Mouse (Mus musculus) layer of hippocampus, adult 9-11 months (tissue): Measurements from ENCODE around the gene Csf3r.
"Not testable (repeated sequence)": the region's sequence is repeated elsewhere in the genome, so short reads cannot be mapped to it uniquely, and the experiment has no call there.

Experiments used
- DNase-seq: peaks from one replicate; pipeline ENCODE4 v3.0.0; 2022

Gene Csf3r

DNA sequence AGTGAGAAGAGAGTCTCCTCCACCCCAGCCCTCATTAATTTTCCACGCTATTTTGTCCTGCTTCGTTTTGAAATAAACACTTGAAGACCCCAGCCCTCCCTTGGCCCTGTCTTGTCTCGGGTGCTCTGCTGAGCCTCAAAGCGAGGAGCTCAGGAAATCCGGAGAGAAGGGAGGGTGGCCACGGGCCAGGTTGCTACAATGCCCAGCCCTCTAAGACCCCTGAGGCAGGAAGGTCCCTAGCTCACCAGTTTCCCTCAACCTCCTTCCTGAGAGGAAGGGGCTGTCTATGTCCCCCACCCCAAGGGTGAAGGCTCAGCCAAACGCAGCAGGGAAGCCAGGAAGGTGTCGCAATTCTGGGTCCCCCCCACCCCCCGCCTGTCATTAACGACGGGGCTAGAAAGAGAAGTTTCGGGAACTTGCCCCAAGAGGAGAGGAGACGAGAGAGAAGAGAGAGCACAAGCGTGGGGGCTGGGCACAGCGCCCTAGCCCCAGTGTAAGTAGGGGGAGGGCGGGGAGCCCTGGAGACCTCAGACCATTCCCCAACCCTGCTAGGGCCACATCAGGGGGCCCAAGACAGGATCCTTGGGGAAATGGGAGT, at the start of gene Csf3r:
TSS of gene Csf3r (plus strand) at position 248 of the 598 bp plus-strand sequence.
- DNase-seq, result peak; percentile 54

DNA sequence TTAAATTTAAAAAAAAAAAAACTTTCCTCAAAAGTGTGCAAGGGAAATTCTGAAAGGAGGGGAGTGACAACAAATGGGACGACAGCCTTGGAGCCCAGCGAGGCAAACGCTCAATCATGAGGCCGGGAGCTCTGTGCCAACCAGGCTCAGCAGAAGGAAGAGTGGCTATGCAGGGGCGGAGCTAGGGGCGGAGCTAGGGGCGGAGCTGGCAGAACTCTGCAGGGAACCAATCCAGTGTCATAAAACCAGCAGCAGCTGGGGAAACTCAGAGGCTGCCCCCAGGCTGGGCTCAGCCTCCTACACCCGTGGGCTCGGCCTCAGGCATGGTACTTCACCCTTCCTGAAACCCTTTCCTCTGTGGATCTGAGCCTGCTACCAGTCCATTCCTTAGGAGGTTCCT, 46.6 kb upstream of the Csf3r start:
- DNase-seq, result no peak

DNA sequence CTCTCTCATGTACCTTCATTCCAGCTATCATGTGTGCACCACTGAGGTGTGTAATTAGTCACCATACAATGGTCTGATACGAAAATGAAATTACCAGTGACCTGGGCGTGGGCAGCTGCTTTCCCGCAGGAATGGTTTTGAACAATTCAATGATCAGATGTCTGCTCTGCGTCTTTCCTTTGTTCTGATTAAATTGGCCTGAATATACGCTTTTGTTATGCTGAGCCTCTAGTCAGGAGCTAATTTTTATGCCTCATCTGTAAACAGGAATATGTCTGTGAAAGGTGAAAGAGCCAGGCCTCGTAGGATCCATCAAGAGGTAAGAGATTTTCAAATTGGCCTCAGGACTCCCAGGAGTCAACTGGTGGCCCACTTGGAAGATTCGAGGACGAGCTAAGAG, 41.1 kb upstream of the Csf3r start:
- no peak for DNase-seq

DNA sequence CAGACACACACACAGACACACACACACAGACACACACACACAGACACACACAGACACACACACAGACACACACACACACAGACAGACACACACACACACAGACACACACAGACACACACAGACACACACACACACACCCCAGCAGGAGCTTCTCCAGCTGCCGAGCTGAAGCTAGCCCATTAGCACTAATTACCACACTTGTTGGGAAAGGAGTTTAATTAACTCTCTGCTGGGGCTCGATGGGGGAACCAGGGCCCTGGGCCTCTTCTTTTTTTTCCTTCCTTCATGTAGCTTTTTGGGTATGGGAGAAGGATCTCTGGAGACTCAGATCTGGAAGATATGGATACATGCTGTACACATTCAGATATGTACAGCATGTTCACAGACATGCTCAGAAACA, 38.6 kb upstream of the Csf3r start:
- DNase-seq, result not testable (repeated sequence)

DNA sequence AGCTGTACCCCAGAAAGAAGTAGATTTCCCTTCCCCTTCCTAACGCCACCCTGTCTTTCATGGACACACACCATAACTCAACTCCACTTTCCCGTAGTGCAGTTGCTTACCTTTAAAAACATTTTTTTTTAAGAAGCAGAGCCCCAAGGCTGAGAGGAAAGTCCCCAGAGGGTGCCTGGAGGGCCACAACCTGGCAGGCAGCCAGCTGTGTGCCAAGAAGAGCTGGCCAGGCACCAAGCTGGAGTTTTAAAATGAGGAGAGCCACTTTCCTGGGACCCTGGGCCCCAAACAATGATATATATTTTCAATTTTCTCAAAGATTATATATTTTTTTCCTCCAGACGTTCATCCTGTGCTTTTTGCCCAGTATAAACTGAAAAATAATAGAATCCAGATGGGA, 37.3 kb upstream of the Csf3r start:
- no peak for DNase-seq

DNA sequence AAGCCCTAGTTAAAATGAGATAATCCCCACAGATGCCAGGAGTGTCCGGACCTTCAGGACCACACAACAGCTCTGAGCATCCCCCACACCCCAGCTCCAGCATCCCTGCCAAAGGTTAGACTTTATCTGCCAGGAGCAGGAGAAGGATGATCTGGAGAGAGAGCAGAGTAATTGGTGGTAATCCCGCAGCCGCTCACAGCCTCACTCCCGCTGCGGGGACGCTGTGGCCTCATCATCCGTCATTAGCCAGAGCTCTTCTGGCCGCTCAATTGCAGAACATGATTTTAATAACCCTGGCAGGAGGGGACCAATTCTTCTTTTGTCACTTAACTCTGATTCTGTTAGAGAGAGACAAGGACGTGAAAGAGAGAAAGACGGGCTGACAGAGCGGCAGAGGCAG, 35.3 kb upstream of the Csf3r start:
- DNase-seq, result no peak

DNA sequence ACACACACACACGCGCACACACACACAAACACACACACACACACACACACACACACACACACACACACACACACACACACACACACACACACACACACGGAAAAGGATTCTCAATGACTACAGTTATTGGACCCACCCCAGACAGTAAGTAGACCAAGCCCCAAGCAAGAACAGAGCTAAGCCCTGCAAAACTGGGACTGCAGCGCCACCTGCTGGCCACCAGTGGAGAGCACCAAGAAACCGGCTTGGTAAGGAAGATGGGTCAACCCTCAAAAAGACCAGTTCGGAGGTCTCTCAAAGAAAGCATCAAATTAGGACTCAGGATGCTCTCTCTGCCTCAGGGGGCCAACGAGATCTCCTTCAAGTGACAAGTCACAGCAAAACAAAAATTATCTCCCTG, 34.2 kb upstream of the Csf3r start:
- peak; percentile 54 for DNase-seq

DNA sequence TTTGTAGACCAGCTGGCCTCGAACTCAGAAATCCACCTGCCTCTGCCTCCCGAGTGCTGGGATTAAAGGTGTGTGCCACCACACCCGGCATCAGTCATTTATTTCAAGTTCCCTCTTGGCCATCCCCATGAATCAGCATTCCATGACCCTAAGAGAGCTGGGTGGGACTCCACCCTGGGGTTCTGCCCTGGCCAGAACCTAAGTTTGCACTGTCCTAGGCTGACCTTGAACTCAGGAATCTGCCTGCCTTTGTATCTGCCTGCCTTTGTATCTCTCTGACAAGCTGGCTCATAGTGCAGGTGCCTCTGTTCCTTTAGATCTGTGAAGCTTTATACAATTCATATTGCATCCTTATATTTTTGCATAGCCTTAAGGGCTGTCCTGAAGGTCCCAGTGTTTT, 32.1 kb upstream of the Csf3r start:
- no peak for DNase-seq

DNA sequence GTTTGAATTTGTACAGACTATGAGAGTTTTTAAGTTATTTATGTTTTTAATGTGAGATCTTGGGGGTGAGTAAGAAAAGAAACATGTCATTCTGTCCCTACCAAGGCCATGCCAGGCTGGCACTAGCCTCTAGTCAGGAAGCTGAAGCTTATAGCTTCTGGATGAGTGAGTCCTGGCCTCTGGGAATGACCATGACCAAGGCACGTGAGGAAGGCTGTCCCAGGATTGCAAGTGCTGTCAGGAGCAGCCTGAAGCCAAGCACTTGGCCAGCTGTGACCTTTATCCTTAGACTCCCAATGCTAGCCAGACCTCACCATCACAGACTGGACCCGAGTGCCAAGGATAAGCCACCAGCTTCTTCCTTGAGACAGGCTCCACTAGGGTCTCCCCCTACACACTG, 31.4 kb upstream of the Csf3r start:
- no peak for DNase-seq

DNA sequence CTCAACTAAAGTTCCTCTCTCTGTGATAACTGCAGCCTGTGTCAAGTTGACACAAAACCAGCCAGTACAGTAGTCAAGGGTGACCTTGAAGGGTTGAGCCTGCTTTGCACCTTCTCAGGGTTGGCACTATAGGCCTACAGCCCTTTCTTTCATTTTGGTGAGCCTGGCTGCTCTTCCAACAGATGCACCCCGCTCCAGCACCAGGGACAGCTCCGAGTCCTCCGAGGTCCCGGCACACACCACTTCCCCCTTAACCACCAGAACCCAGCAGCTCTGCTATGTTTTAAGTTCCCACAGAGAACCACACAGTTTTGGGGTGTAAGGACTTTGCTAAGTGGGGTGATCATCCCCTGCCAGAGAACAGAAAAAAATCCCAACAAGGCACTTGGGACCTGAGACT, 27.8 kb upstream of the Csf3r start:
- DNase-seq, result no peak

DNA sequence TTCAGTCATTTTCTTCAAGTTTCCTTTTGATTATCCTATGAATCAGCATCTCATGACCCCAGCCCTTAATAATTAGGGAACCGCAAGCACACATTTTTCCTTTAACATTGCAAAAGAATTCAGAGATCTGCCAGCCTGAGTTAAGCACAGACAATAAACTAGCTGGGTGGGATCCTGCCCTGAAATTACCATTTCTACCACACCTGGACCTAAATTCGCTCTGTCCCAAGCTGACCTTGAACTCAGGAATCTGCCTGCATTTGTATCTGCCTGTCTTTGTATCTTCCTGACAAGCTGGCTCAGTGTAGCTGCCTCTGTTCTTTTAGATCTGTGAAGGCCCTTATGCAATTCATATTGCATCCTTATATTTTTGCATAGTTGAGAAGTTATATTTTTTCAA, 26.5 kb upstream of the Csf3r start:
- DNase-seq, result no peak

DNA sequence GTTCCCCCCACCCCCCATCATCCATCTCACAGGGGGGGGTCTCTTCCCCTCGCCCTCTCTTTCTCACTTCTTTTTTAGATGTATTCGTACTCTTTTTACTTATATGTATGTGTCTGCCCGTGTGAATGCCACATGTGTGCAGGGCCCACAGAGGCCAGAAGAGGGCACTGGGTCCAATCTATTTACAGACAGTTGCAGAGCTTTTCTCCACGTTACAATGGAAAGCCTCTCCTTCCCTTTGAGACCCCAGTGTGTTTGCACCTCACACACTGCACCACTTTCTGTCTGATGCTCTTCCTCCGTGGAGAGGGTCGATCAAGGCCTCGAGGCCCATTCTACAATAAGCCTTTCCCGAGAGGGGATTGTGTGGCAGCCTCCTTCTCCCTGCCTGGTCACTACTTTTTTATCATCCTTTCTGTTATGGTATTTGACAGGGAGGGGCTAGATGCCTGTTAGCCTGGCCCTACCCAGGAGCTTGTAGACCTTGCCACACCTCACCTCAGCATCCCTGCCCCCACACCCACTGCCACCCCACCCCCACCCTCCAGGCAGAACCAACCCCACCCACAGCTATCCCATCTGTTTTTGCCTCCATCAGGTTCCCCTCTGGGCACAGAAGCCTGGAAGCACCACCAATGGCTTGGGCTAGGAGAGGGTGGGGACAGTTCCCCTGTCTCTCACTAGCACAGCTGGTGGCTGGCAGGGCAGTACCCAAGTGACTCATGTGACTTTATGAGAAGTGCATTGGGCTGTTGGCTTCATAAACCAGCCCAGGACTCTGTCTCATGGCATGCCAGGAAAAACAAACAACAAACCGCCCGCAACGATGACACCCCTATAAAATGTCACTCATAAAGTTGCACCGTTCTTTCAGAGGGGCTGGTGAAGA, 22.8 kb upstream of the Csf3r start:
- no peak for DNase-seq

DNA sequence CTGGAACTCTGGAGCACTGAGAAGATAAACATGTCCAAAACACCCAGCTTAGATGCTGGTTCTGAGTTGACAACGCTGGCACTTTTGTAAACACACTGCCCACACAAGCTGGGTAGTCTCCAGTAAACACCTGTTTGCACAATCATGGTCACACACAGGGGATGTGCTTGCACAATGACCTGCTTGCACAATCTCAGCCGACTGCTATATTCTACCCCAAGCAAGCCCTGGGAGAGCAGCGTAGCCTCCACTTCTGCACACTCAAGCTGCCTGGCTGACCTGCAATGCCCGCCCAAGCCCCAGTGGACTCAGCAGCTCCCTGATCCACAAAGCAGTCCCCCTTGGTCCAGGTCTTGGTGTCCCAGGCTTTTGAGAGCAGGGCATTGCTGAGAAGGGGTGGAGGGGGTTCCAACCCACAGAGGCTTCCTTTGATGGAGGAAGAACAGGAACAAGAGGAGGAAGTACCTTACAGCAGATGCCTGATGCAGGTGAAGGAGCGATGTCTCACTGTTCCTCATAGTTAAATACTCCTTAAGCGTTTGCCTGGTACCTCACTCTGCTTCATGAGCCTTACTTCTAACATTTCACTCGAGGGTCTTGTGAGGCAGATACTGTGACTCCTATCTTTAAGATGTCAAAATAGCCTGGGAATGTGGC, 6.5 kb upstream of the Csf3r start:
- peak; percentile 80 for DNase-seq

DNA sequence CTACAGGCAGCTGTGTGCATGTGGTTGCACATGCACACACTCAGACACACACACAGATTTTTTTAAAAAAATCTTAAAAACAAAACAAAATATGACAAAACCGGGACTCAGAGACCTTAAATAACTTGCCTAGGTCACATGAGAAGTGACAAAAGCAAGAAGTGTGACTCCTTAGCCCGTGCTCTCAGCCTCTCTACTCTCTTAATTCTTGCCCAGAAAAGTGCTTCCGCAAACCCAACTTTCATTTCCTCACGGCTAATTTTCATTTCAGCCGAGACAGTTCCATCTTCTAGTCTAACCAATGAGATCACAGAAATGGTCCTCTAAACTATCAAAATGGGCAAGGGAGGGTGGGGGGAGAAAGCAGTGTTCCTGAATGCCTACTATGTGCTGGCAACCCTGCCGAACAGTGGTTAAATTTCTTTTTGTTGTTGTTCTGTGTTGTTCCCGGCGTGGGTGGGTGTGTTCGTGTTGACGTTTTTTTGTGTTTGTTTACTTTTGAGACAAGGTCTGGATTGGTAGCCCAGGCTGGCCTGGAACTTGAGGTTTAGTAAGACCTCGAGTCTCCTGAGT, 5.3 kb upstream of the Csf3r start:
- DNase-seq, result peak; percentile 55

DNA sequence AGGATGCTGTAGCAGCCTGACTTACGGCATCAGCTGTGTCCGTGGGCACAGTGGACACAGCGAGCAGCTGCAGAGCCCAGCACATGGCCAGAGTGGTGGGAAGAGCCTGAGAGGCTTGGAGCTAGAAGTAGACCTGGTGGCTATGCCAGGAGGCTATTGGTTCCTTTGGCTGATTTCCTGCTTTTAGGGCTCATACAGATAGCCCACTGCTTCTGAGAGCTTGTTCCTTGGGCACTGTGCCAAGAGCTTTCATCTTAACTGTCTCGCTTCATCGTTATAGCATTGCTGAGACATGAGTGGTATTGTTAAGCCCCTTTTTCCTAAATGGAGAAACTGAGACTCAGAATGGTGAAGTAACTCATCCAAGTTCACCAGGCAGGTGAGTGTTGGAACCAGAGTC, 1.5 kb downstream of the Csf3r start:
- no peak for DNase-seq

DNA sequence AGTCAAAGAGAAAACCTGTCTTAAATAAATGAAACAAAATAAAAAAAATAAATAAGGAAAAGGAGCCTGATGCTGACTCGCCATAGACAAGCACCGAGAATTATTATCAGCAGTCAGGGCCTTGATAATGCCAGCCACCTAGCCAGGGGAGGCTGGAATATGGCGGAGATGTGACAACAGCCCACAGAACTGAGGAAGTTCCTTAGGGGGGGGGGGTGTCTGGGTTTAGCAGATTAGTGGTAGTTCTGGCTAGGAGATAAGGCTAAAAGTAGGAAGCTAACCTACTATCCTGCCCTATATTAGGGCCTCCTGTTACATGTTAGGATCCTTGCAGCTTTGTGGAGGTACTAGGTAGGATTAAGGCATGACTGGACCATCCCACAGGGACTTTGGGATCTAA, 3.6 kb downstream of the Csf3r start:
- DNase-seq, result no peak

DNA sequence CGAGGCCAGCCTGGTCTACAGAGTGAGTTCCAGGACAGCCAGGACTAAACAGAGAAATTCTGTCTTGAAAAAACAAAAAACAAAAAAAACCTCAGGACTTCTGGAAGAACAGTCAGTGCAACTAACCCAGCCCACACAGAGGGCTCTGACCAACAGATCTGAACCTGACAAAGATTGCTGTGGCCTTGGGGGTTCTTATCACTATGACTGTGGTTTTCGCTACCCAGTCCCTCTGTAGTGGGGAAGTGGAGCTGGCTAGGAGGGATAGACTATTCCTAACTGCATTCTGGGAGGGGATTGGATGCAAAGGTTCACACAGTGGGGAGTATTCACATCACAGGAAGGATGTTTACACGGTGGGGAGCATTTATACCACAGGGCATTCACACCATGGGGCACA, 4.7 kb downstream of the Csf3r start:
- DNase-seq, result no peak

DNA sequence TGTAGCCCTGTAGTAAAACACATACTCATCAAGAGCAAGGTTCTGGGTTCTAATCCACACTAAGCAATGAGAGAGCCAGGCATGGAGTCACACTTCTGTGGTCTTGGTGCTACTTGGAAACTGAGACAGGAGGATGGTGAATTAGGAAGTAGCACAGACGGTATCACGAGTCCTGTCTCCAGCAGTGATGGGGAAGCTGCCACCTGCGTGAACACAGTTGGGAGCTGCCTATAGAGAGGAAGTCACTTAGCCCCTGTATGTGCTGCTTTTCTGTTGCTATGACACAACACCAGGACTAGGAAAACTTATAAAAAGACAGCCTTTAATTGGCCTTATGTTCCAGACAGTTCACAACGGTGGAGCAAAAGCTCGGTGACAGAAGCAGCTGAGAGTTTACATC, 6.4 kb downstream of the Csf3r start:
- DNase-seq, result peak; percentile 80

DNA sequence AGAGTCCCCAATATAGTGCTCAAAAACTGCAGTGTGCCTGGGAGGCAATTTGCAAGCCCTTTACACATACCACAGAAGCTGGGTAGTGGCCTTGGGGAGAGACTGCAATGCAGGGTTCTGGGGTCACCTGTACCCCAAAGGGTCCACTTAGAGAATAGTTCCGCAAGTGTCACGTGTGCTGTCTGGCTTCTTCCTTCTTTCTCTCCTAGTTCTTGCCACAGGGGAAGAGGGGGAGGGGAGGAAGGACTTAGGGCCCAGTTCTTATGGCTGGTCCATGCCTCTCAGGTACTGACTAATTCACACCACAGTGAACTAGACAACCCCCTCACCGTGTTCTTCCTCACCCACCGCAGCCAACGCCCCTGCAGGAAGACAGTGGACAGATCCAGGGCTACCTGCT, 11.1 kb downstream of the Csf3r start:
- peak; percentile 60 for DNase-seq

DNA sequence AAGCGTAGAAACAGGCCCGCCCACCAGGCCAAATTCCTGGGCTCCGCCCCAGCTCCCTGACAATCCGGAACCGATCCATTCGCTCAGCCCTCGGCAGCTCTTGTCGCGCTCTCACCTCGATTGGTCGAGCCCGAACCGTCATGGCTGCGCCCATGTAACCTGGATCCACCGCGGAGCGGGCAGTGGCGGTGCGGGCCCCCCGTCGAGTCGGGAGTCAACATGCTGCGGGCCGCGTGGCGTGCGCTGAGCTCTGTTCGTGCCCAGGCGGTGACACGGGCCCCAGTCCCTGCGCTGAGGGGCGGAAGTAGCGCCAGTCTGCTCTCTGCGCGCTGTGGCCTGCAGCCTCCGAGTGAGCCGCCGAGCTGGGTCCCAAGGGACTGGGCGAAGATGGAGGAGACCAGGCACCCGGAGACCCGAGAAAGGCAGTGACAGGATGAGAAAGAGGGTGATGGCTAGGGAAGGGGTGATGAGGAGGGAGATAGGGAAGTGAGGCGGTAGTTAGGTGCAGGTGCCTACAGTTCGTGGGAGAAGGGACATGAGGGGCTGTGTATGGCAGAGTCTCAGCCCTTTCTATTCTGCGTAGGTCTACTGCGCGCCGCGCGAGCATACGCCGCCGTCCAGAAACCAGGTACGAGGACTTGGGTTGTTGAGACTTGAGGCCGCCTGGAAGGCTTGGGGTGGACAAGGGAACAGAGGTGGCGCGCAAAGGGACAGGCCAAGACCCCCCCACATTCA, 22.7 kb downstream of the Csf3r start, which contains the start of gene Mrps15:
TSS of gene Mrps15 (plus strand) at position 75 of the 735 bp plus-strand sequence.
- DNase-seq, result peak; percentile 86

DNA sequence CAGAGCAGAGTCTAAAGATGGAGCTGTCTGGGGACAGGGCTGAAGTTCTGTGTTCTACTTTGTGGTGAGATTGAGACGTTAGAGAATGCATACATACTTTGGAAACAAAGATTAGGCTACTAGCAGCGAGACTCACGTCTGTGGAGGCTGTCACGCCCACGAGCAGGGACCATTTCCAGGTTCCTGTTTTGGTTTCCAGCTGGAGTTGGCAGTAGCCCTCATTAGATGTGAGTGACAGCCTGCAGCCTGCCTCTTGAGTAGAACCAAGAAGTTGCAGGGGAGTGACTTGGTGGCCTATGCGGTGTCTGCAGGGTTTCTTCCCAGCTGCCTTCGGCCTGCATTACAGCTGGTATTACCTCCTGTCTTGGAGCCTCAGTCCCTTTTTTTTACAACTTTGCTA, 27.3 kb downstream of the Csf3r start:
- peak; percentile 93 for DNase-seq

DNA sequence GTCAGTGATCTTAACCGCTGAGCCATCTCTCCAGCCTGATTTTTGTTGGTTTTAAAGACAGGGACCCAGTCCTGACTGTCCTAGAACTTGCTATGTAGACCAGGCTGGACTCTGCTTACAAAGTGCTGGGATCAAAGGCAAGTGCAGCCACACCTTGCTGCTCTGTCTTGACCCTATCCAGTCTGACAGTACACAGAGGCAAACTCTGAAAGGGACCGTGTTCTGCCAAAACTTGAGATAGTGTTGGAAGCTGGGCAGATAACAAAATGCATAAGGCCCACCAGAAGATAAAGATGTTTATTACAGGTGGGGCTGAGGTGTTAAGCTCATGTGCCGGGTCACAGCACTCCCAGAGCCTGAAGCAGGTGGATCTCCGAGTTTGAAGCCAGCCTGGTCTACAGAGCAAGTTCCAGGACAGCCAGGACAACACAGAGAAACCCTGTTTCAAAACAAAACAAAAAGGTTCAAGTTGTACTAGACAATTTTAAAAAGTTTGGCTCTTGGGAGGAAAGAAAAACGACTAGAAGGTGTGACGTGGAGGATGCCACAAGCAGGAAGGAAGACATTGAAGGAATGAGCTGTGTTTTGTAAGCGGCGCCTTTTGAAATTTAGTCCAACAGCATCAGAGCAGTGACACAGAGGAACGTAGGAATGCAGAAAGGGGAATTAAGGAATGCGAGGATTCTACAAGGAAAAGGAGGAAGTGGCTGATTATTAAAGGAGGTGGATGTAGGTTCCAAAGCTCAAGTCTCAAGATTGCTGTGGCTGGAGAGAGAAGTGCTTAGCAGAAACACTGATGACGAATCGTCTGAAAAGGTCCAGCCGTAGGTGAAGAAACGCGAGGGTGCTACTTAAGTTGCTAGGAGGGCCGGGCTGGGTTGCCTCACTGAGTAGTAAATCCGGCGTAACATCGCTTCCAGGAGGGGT, 33.1 kb downstream of the Csf3r start:
- DNase-seq, result no peak
